Mouse (Mus musculus): ENCODE measurements around the gene Reep6.

- TF ChIP-seq CTCF (conservative IDR thresholded peaks at IDR 0.05; ENCODE audit: insufficient read depth, insufficient read length, low read depth, low read length), result no peak
- no peak for TF ChIP-seq POLR2A (IDR thresholded peaks at IDR 0.05; ENCODE audit: low read depth, low read length)
Observed at GRCm38 (mm10) chr10:80336263-80336662, 6.5 kb downstream of the Reep6 start.
